Mouse (Mus musculus) heart, postnatal 4 days (tissue): ENCODE data around the gene Nudt5. TPM values are rescaled to one million over a fixed set of nuclear protein-coding genes. Genes with fewer than 3 reads are reported as not detected.

Source experiments
- DNase-seq: peaks from one replicate; pipeline ENCODE4 v3.0.0; 2021
- total RNA-seq, 2 experiments: library from RNA; stranded (reverse); gene quantifications; 2 replicates each; pipeline ENCODE4 v1.2.3; 2021

The Nudt5 gene
- 10 to 100 TPM; 33.1 to 34.5 TPM for total RNA-seq

DNA sequence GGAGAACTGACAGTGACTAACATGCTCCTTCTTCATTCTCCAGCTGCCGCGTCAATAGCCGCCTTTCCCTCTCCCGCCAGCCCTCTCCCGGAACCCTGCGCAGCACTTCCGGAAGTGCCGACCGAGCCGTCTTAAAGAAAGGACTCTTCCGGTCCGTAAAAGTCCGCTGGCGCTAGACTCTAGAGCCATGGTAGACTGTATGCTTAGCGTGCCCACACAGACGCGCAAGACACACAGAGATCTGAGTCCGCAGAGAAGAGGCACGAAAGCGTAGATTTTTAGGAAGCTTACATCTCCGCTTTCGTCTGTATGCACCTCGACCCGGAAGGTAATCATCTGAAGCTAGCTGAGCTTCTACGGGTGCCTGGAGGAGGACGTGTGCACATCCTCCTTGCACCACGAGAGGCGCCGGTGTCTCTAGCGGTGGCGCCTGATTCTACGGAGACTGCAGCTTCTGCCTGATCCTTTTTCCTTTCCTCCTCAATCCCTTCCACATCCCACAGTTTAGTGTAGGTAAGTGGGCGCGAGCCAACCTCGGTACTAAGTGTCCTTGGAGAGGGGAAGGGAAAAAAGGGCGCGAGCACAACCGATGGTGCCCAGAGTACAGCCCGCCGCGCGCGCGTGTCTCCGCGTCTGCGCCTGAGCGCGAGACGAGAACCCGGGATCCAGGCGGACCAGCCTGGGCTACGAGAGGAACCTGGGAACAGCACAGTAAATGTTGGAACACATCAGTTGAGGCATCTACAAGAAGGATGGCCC lies at the start of gene Nudt5, which contains the start of gene Cdc123:
Gene Nudt5, plus strand, starts transcription at position 147 of the 759 bp plus-strand sequence.
Gene Cdc123, minus strand, starts transcription at position 292 of the 759 bp plus-strand sequence.
- DNase-seq, result peak; percentile 87

DNA sequence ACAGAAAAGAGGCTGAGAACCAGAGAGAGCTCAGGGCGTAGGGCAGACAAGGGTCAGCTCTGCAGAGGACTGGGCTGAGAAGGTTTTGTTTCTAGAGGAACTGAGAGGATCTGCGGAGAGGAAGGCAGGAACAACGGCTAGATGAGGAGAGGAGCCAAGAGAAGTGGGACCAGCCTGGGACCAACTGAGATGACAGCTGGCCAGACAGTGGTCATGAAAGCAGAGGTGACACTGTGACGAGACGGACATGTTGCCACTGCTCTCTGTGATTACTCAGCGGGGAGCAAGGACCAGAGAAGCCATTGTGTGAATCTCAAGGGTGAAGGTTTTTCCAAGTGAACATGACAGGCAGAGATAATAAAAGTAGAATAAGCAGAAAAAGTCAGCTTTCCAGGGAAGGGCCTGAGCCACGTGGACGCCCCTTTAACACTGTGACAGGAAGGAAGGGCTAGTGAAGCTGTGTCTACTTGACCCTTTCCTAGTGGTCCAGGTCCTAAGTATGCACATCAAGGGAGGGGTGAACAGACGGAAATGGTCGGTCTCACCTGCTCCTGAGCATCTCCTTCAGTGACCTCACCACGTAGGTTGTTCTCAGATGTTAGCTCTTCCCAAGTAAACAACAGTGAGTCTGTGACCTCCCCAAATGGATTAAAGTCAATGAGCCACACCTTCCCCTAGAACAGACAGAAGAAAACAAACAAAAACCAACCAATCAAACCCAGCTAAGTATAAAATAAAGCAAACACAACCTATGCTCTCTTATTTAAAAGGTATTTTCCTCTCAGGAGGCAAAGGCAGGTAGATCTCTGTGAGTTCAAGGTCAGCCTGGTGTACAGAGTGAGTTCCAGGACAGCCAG lies 46.8 kb upstream of the Nudt5 start:
- no peak for DNase-seq

DNA sequence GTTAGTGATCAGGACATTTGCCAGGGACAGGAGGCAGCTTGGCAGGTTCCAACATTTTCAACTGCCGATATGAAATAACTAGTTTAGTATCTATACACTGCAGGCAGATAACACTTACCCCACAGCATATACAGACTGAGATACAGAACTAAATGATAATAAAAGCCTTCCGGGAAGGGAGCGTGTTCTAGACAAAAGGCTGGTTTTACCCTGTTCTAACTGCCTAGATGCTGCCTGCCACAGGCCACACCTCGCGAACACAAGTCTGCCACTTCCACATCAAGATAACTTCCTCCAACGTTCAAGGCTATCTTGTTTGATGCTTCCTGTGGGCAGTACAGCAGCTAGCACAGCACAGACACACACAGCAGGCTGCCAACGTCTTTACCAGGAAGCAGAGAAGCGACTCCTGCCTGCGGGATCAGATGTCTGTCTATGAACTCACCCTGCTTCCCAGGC lies 43.6 kb upstream of the Nudt5 start:
- DNase-seq, result no peak

DNA sequence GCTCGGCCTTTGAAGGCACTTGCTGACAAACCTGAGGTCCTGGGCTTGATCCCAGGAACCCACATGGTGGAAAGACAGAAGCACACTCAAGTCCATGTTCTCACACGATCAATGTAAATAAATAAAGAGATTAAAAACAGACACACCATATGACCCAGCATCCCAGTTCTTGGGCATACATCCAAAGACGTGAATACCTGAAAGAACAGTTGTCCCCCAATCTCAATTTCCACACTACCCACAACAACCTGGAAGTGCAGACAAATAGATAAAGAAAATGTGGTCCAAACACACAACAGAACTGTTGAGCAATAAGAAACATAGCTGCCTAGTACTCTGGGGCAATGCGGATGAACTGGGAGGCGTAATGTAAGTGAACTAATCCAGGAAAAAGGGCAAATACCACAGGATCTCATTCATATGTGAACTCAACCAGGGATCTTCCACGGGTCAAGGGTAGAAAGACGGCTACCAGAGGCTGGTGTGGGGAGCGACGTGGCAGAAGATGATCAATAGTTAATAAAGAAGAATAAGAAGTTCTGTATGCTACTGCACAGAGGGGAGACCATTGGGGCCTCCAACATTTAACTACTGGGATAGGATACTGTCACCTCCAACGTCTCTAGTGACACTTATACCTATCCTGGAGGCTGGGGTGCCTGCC lies 42.8 kb upstream of the Nudt5 start:
- no peak for DNase-seq

DNA sequence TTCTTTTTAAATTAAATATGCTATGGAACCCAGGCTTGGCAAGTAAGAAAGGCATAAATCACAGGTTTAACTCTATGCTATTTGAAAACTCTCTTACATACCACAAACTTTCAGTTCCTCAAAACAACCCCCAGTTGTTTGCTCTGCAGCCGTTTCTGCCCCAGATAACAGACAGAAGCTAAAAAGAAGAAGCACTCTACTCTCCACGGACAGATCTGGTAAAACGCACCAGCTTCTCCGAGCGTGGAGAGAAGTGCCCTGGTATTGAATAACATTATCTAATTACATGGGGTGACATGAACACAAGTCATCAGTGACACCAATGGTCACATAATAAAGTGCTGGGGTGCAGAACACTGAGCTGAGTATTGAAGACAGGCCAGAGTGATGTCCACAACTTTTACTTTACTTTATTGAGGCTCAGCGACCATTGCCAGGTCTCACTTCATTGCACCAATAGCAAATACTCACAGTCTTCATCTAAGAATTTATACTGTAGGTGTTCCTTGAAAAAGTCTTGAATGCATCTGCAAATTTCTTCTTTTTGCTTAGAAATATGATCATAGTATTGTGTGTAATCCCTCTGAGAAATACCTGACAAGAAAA lies 40.3 kb upstream of the Nudt5 start:
- DNase-seq, result no peak

DNA sequence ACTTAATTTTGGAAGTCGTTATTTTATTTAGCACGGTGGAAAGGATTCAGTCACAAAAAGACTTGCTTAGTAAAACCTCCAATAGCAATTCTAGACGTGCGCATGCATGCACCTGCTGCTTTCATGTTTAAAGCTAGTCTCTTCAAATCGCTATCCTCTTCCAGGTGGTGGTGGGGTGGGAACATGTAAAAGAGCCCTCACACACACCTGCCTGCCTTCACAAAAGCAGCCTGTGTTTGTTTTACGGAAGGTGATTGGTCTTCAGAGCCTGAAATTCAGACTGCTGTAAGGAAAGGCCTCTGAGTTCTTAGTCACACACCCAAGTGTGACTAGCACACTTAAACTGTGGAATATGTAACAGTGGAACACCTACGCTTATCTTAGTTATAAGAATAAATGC lies 39.6 kb upstream of the Nudt5 start:
- DNase-seq, result no peak

DNA sequence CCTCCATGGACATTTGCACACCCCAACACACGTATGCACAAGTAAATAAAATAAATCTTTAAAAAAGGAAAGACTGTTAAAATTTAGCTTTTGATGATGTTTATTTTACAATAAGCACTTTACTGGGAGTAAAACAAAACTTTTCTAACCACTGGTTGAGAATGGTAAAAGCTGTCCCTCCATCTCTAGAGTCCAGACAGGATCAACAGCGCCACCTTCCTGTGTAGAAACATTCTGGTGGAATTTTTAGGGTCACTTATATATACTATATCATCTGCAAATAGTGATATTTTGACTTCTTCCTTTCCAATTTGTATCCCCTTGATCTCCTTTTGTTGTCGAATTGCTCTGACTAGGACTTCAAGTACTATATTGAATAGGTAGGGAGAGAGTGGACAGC lies 38.6 kb upstream of the Nudt5 start:
- DNase-seq, result peak; percentile 30

DNA sequence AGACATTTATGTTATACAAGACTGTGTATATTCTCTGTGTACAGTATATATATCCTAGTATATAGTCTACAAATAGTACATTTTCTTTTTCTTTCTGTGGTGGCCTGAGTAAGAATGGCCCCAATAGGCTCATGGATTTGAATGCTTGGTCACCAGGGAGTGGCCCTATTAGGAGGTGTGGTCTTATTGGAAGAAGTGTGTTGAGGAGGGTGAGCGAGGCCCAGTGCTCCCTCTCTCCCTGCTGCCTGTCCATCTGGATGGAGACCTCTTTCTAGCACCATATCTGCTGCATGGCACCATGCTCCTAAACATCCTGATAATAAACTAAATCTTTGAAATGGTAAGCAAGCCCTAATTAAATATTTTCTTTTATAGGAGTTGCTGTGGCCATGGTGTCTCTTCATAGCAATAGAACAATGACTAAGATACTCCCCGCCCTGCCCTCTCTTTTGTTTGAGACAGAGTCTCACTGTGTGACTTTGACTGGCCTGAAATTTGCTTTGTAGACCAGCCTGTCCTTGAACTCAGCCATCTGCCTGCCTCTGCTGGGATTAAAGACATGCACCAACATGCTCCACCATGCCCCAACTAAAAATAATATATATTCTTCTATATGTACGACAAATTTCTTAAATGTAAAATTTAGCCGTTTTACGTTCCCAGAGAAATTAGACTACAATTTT lies 34.6 kb upstream of the Nudt5 start:
- no peak for DNase-seq

DNA sequence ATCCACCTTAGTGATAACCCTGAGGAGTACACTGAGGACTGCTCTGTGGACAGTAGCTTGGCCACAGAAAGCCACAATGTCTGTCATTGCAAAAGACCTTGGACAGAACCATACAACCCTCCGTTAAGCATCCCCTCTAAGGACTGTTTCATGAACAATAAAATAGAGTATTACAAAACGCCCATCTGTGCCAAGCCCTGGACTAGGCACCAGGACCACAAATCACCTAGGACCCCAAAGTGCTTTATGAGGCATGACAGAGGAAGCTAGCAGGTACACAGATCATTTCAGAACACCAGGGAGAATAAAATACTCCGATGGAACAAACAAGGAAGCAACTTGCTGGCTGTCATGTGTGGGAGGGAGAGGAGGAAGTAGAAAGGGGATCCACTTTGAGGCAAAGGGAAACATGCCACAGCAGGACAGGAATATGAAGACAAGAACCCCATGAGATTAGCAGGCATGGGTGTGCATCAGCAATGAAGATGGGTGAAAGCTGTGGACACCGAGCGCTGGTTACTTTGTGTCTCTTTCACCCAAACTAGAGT lies 33.5 kb upstream of the Nudt5 start:
- DNase-seq, result no peak

DNA sequence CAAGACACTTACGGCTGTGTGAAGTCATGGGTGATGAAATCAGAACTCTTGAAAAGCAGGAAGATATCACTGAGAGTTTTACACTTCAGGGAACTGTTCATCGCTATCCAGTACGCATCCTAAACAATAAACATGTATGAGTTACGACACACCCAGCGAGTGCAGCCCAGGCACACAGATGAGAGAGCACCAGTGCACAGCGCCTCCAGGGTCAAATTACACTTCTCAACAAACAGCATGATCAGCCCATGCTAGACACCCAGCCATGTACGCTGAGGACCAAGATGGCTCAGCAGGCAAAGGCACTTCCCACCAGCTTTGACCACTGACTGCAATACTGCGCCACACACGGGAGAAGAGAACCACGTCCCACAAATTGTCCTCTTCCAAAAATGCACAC lies 23.6 kb upstream of the Nudt5 start:
- DNase-seq, result no peak

DNA sequence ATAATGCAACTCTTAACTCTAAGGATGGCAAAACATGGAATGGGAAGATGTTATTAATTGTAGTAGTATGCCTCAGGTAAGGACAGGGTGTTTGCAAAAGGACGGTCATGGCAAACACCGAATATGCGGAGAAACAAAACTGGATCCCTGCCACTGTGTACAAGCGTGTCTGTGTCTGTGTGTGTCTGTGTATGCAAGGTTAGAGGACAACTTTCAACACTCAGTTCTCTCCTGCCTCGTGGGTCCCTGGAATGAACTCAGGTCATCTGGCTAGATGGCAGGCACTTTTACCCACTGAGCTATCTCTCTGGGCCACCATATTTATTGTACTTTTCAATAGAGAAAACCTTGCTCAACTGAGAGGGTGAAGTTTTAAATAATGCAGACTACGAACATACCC lies 22.4 kb upstream of the Nudt5 start:
- DNase-seq, result no peak

DNA sequence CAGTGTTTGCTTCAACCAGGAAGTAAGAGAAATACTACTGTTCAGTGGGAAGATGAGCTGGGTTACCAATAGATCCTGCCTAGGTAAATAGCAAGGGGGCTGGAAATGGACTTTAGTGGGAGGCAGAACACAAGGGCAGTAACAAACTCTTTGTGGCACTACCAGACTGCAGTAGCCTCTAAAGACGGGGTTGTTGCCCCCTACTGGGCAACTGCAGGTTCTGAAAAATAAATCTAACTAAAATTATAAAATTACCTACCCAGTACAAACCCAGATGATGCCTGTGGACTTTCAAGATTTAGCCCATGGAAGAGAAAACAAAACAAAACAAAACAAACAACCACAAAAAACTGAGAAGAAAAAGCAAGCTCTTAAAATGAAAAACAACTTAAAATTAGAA lies 20.6 kb upstream of the Nudt5 start:
- DNase-seq, result no peak

DNA sequence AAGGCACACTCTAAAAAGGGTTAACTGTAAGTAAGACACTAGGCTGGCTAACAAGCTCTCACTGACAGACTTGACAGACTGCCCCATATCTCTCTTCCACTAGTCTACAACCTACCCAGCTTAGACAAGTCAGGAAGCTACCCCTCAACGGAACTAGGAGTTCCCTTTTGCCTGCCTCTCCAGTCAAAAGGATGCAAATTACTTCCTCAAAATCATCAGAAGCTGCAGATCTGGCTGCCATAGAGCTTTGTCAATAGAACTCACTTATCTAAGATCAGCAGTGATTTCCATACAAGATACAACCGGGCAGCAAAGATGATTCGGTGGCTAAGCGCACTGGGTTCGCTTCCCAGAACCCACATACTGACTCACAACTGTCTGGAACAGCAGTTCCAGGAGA lies 20.1 kb upstream of the Nudt5 start:
- no peak for DNase-seq

DNA sequence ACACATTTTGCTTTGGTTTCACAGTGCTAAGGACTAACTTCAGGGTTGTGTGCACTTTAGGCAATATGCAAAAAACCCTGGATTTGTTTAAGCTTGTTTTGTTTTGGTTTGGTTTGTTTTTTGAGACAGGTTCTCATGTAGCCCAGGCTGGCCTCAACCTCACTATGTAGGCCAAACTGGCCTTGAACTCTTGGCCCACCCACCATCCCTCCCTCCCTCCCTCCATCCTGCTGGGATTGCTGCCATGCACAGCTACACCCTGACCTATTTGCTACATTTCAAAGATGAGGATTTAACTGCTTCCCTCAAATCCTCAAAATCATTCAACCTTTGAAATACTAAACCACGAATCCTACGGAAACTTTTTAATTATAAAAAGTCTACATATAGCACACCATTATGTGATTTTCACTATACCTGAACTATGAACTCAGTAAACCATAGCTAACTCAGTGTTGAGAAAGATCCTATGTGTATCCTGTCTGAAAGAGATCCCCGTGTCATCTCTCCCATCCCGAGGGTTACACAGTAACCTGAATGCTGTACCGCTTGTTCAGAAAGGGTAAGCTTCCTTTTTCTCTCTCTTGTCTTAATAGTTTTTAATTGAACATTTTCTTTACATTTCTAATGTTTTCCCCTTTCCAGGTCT lies 19.4 kb upstream of the Nudt5 start:
- DNase-seq, result no peak

DNA sequence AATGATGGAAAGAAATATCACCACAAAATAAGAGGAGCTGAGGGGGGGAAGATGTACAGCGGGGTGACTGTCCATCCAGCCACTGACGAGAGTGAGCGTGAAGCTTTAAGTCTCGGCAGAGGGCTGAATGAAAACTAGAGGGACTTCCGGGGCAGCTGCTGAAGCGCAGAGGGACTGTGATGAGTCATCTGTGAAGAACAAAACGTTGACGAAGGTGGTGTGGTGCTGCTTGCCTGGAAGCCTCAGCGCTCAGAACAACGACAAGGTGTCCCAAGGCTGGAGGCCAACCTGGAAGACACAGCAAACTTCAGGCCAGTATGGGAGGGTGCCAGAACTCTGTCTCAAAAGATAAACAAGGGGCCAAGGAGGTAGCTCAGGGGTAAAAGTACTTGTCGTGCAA lies 4.0 kb upstream of the Nudt5 start:
- no peak for DNase-seq

DNA sequence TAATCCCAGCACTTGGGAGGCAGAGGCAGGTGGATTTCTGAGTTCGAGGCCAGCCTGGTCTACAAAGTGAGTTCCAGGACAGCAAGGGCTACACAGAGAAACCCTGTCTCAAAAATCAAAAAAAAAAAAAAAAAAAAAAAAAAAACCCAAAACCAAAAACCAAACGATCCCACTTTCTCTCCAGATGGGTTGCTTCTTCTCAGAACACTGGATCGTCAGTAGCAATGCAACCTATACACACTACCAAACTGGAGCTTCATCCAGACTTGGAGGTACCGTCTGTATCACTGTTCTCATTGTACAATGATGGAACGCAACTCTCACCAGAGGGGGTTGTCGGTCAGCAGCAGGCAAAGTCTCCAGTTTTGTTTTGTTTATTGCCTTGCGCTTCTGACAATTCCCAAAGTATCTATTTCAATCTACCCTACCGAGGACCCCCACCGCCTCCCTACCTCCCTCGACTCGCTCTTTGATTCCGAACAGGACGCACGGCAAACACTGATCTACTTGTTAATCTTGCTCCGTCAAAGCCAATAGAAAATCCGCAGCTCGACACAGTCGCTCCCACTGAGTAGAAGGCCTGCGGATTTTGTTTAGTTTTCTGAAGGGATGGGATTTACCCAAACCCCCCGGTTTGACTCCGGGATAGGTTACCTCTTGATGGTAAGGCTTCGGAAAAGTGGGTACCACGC lies 492 bp upstream of the Nudt5 start:
- no peak for DNase-seq

DNA sequence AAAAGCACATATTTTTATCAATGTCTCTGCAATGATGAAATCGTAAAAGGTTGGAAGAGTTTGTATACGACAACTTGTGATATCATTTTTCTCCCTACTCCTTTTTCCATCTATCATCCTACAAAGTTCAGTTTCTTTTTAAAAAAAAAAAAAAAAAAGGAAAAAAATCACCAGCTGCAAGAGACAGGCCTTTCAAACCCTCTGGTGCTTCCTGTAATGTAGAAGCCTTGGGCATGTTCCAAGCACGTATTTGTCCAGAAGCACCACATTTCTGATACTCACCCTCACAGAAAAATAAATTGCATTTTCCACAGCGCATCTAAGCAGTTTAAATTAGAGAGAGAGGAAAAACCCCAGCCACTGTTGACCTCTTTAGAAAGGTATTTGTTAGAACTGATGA lies 1.0 kb downstream of the Nudt5 start:
- no peak for DNase-seq

DNA sequence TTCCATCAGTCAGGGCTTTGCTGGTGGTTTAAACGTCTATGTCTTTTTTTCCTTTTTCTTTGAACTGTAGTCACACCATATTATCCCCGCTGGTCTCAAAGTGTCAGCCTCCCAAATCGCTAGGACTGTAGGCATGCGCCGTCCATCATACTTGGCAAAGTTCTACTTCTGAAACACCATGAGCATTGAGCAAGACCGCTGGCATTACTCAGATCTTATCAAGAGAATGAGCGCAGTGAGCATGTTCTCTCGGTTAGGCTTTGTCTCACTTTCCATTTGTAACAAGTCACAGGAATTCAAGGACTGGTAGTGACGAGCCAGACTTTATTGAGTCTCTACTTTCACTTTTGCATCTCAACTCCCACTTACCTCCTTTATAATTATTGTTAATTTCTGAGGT lies 6.3 kb downstream of the Nudt5 start:
- no peak for DNase-seq

DNA sequence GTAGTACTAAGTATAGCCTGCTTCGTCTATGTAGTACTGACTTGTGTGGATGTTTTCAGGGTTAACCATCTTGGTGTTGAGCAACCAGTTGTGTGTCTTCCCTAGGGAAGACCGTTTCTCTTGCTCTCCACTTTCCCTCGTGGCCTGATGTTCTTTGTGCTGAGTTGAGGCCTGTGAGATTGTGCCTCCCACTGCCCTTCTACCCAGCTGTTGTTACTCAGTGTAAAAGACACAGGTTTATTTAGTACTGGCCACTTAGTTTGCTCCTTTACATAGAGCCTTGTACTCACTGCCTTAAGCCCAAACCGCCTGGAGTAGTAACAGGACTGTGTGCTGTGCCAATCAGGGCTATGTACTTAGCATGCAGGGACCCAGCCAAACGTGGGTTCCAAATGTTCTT lies 7.0 kb downstream of the Nudt5 start:
- DNase-seq, result no peak

DNA sequence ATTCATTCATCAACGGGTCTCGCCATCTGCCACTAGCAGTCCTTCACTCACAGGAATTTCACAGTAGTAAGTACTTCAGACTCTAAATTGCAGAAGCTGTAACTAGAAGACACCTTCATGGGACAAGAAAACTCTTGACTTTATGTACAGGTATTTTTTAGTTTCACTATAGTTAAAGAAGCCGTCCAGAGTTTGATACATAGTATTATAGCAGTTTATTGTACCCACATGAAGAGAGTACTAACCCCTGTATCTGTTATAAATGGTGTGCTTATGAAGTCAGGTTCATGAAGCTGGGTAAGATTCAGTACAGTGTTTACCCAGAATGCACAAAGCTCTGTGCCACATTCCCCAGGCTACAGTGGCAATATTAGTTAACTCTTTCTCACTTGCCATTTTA lies 18.0 kb downstream of the Nudt5 start, which contains the start of gene Gm13199:
Gene Gm13199, minus strand, starts transcription at position 101 of the 400 bp plus-strand sequence.
- DNase-seq, result no peak

DNA sequence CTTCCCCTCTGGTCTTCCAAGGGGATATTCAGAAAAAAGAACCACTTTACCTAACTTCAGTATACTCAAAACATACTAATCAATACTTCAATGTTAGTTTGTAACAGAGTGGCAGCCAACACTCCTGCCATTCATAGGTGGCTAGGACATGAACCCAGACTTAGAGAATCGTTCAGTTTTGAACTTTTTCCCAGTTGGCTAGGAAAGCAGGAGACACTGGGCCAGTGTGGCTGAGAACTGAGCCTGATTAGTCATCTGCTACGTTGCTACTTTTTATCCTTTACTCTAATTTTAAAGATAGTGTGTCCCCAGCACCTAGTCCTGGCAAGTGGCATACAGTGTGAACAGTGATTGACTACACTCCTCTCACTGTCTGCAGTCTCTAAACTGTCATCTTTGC lies 22.9 kb downstream of the Nudt5 start:
- no peak for DNase-seq
